Mouse (Mus musculus): Measurements from ENCODE around the gene B4galt2. TPM values are rescaled to one million over a fixed set of nuclear protein-coding genes. Genes with fewer than 3 reads are reported as not detected.

Gene B4galt2
- total RNA-seq (2021) = 10 to 100 TPM; 19.5 to 21.9 TPM

- peak; percentile 63 for DNase-seq
These were observed at the start of gene B4galt2 for GRCm38 (mm10) chr4:117882701-117883691. Gene B4galt2, minus strand, starts transcription at chr4:117883487.

- DNase-seq = peak; percentile 33
These were observed 46.1 kb upstream of the B4galt2 start, which contains the start of gene Artn for GRCm38 (mm10) chr4:117929391-117929881. Gene Artn, minus strand, starts transcription at chr4:117929763.

- DNase-seq = peak; percentile 70
These were observed 45.5 kb upstream of the B4galt2 start for GRCm38 (mm10) chr4:117928699-117929241.

- DNase-seq = peak; percentile 40
These were observed 44.9 kb upstream of the B4galt2 start for GRCm38 (mm10) chr4:117928234-117928633.

GRCm38 (mm10) chr4:117926545-117927482 lies 43.5 kb upstream of the B4galt2 start:
- DNase-seq = peak; percentile 55

GRCm38 (mm10) chr4:117924916-117925315 lies 41.6 kb upstream of the B4galt2 start:
- DNase-seq = no peak

- no peak for DNase-seq
These were observed 40.2 kb upstream of the B4galt2 start for GRCm38 (mm10) chr4:117923450-117923849.

- no peak for DNase-seq
These were observed 38.1 kb upstream of the B4galt2 start for GRCm38 (mm10) chr4:117921358-117921757.

GRCm38 (mm10) chr4:117918762-117919161 lies 35.5 kb upstream of the B4galt2 start:
- no peak for DNase-seq

GRCm38 (mm10) chr4:117918261-117918660 lies 35.0 kb upstream of the B4galt2 start:
- DNase-seq = peak; percentile 57

GRCm38 (mm10) chr4:117917847-117918246 lies 34.6 kb upstream of the B4galt2 start:
- DNase-seq = no peak

GRCm38 (mm10) chr4:117917402-117917801 lies 34.1 kb upstream of the B4galt2 start:
- DNase-seq = no peak

- DNase-seq = no peak
These were observed 33.1 kb upstream of the B4galt2 start for GRCm38 (mm10) chr4:117916386-117916785.

- no peak for DNase-seq
These were observed 32.3 kb upstream of the B4galt2 start for GRCm38 (mm10) chr4:117915489-117916105.

- peak; percentile 92 for DNase-seq
These were observed 31.5 kb upstream of the B4galt2 start, which contains the start of gene Ipo13 for GRCm38 (mm10) chr4:117914591-117915442. Gene Ipo13, minus strand, starts transcription at chr4:117914999.

GRCm38 (mm10) chr4:117914031-117914430 lies 30.7 kb upstream of the B4galt2 start:
- DNase-seq = no peak

GRCm38 (mm10) chr4:117913421-117913820 lies 30.1 kb upstream of the B4galt2 start:
- peak; percentile 52 for DNase-seq

- DNase-seq = no peak
These were observed 29.5 kb upstream of the B4galt2 start for GRCm38 (mm10) chr4:117912685-117913273.

- no peak for DNase-seq
These were observed 28.9 kb upstream of the B4galt2 start for GRCm38 (mm10) chr4:117912131-117912561.

GRCm38 (mm10) chr4:117908834-117909453 lies 25.7 kb upstream of the B4galt2 start:
- no peak for DNase-seq
